Mouse (Mus musculus) yolk sac, embryonic 10.5 days (tissue): ENCODE measurements at regions not wholly inside any gene's neighbourhood (a gene's known extent, or its start where the extent isn't known, plus 50 kb on each side); places are given as distances from the start of the nearest gene placed in this dataset.

ENCODE experiments used
- DNase-seq: peaks from one replicate; pipeline ENCODE4 v3.0.0-alpha.2; 2017; ENCODE audit warnings: low spot score

GRCm38 (mm10) chr3:140645785-140646388, 566.3 kb downstream of the Pdha2 start:
- DNase-seq, result no peak

- no peak for DNase-seq
These were observed 592.3 kb downstream of the Pdha2 start for GRCm38 (mm10) chr3:140619885-140620284.
